Mouse (Mus musculus): ENCODE measurements around the gene Myt1l.

Gene Myt1l

DNA sequence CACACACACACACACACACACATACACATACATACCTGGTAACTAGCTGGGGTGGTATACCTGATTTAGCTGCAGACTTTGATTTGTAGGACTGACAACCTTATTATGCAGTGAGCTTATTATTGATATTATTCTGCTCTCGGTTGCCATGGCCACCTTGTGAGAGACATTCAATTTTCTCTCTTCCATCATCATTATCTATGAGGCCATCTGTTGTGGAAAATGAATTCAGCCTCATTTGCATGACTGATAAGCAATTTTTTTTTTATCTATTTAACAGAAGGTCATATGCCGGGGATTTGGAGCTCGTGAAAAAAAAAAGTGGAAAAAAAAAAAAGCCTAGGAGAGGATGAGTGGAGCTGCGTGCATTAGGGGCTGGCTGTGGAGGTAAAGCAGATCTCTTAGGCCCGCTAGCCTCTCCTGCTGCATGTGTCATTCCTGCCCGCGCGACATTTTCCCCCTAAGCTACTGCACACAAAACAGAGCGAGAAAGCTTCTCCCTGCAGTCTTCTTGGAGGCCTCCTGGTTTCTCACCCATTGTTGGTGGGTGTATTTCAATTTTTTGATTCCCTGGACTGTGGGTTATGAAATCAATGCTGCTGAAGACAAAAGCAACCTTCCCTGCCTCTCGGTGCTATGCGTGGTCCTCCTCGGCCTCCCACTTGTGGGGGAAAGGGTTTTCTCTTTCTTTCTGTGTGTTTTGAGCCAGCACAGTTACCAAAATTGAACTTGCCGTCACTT is at the start of gene Myt1l:
TSS of gene Myt1l (plus strand) at position 354 of the 741 bp plus-strand sequence.
- DNase-seq (ENCODE audit: low read depth in 2 of 2, low spot score in 2 of 2), result no peak

DNA sequence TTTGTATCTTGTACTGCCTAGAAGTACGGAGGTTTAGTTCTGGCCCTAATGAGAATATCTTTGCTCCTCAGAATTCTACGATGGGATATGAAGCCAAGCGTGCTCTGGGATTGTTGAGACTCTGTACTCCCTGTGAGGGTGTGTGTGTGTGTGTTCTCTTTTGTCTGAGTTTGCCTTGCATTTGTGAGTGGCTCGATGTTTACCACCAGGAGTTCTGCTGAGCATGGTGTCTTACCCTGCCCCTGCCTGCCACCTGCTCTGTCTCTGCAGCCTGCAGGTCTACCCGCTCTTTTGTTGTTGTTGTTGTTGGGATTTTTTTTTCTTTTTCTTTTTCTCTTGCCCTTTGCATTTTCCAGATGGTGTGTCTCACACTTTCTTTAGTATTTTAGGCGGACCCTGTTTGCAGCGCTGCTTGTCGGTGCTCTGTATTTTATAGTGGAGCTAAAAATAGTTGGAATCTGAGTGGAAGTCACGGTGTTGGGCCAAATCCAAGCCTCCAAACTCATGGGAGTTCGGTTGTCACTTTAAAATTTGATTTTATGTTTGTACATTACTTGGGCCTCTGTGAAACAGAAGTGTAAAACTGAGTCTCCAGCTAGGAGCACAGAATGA is 41.7 kb upstream of the Myt1l start:
- no peak for DNase-seq (ENCODE audit: low read depth in 2 of 2, low spot score in 2 of 2)

DNA sequence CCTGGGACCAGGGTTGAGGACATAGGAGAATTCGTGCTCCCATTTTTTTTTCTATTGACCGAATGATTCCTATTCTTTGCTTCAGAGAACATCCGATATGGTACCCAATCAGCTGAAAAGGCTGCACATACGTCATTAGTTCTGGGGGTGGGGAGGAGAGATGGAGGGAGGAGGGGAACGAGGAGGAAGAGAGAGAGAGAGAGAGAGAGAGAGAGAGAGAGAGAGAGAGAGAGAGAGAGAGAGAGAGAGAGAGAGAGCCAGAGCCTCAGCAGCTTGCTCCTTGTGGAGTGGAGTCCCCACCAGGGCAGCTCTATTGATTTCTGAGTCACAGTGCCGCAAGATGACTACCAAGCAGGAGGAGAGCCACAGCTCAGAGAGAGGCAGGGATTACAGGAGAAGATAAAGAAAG is 1.9 kb upstream of the Myt1l start:
- no peak for DNase-seq (ENCODE audit: low read depth in 2 of 2, low spot score in 2 of 2)

DNA sequence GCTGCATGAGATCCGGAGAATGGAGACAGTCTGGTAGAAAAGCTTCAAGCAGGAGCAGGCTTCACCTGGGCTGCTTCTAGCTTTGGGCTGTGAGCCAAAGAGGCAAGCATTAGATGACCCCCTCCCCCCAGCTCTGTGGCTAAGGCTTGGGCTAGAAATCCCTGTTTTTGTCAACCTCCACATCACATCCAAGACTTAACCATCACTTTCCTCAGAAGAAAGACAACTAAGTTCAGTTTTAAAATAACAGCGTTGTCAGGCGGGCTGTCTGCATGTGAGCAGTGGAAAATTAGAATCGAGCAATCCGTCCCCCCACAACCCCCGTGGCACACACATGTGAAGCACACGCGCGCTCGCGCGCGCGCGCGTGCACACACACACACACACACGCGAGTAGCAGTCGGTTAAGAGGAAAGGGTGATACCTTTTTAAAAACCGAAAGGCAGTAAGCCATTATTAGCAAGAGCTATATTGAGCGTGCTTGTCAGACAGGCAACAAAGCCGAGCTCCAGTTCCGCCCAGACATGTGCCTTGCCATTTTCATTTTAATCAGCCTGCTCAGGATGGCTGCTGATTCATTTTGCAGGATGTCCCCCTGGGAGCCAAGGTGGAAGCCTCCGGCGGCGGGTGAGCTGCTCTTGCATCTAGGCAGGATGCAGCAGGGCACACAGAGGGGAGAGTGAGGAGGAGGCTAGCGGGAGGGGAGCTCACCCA is 979 bp upstream of the Myt1l start:
- DNase-seq (ENCODE audit: low read depth in 2 of 2, low spot score in 2 of 2), result no peak

DNA sequence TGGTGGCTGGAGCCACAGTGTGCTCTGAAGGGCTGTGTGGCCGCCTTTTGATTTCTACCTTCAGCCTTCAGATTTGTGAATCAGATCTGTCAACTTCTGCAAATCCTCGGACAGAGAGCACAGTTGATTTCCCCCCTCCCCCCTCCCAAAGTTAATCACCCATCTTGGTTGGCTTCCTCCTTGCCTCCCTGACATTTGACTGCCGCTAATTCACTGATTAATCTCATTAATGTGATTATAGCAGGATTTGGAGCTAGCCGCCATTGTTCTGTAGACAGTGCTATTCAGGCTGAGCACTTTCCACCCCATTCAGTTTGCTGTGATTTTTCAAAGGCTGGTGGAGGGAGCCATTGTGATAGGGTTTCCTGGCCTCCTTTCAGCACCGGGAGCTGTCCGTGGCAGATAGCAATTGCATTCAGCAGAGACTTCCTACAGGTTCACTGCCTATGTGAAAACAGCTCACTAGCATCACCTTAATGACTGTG is 2.1 kb downstream of the Myt1l start:
- no peak for DNase-seq (ENCODE audit: low read depth in 2 of 2, low spot score in 2 of 2)

DNA sequence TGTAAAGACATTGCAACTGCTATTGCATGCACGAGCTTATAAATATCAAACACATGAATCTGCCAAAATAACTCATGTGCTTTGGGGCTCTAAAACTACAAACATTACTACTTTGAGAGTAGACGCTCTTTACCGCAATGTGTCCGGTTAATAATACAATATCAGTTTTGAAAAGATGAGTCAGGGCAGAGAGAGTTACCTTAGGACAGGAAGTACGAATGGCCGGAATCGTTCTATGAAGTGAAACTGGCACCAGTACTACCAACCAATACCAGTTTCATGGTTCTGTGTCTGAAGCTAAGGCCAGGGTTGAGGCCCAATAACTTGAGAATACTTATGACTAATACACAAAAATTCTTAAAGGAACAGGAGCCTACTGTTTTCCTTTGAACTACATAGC is 2.6 kb downstream of the Myt1l start:
- DNase-seq (ENCODE audit: low read depth in 2 of 2, low spot score in 2 of 2), result no peak

DNA sequence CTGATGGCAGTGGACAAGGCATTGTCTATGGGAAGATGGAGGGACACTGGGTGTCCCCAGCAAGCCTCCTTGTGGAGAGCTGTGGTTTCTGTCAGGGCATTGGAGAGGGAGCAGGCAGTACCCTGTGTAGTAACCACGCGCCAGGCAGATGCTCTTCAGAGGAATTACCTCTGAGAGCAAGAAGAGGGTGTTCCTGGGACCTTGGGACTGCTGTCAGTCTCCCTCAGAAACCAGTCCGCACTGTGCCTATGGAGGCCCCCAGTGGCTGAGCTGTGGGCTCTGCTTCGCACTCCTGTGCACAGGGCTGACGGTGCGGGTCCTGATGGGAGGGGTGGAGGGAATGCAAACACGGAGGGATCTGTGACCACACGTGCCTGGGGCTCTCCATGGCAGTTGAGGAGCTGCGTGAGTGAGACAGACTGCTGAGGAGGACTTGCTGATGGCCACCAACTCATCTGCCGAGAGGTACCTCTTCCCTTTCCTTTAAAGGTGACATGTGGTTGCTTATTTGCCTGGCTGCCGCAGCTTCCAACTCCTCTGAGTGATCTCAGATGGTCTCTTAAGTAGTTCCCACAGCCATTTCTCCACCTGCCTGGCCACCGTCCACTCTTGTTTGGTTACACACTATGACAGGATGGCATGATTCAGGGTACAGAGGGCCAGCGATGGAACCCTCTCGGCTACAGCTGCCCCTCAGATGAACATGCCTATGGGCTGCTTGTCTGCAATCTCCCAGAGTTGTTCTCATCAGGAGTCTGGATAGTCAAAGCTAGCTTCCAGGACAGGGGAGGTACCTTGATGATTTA is 5.1 kb downstream of the Myt1l start:
- no peak for DNase-seq (ENCODE audit: low read depth in 2 of 2, low spot score in 2 of 2)

DNA sequence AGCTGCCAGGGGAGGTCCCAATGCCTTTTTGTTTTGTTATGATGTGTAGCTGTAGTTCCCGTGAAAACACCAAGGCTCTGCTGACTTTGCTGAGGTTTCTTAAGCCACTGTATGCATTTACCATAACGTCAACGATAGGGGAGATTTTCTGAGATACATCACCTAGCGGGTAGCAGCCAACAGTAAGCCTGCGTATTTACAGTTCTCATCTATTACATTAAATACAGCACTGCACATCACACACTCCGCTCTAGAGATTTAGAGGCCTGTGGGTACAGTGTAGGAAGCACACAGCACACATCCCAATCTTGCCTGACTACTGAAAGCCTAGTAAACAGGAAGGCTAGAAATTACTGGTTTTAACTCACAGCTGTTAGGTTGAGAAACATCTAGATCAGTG is 6.1 kb downstream of the Myt1l start:
- no peak for DNase-seq (ENCODE audit: low read depth in 2 of 2, low spot score in 2 of 2)

DNA sequence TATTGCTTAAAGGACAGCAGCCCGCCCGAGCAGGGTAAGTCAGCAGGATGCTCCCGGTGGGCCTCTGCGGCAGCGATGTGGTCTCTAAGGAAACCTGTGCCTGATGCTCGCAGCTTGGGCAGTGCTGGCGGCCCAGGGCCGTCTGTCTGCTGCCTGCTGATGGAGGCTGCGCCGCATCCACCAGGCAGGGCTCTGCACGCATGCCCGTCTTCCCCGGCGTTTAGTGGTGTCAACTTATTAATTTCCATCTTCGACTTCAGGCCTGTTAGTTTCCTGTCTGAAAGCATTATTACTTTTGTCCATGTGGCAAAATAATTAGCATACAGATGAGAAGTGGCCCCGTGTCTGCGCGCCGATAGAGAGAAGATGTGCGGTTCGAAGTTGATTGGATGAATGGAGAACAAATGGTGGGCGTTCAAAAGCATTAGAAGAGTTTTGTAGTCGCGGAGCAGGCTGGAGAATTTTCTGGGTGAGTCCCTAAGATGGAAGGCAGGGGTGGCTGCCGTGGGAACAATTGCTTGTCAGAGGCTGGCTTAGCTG is 6.6 kb downstream of the Myt1l start:
- DNase-seq (ENCODE audit: low read depth in 2 of 2, low spot score in 2 of 2), result no peak

DNA sequence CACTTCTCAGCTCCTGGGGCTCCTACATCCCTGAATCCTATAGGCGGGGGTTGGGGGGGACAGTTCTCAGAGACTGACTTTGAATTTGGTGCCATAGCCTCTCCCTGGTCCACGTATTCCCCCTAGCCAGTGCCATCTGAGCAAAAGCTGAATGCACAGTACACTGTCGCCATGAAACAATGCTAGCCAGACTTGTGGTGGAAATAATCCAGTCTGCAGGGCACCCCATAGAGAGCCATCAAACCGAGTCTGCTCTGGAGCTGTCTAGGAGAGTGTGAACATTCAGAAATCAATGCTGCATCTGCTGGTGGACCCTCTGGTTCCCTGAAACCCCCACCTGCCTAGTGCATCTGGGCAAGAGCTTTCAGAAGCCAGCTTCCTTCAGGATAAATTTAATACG is 9.7 kb downstream of the Myt1l start:
- no peak for DNase-seq (ENCODE audit: low read depth in 2 of 2, low spot score in 2 of 2)

DNA sequence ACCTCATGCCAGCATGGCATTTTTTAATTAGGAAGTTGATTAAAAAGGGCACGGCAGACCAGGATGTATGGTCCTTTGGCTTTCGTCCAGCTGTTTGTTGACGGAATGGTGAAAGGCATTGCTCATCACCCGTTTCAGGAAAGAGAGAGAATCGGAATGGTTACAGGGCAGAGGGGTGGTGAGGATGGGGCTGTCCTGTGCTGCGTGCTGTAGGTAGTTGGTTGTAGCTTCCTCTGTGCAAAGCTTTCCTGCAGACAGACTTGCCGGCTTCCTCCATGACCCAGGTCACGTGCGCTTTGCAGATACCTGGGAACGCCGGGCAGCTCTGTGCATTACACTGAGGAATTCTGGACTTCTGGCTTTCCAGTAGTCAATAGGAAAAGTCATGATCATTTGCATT is 10.3 kb downstream of the Myt1l start:
- no peak for DNase-seq (ENCODE audit: low read depth in 2 of 2, low spot score in 2 of 2)

DNA sequence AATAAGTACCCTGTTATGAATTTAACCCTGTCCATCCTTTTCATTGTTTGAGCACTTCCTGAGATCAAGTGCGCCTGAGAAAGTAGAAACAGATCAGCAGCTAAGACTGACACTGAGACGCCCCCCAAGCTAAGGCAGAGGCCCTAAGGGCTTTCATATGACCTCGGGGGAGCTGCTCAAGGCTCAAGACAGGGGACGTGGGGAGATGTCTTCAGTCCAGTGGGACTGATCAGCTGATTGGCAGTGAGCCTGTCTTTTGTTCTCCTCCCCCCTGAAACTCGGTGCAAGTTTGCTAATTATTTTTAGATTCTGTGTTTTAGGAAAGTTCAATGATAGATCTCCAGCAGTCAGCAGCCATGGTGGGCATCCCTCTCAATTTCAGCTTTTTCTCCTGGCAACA is 10.9 kb downstream of the Myt1l start:
- no peak for DNase-seq (ENCODE audit: low read depth in 2 of 2, low spot score in 2 of 2)

DNA sequence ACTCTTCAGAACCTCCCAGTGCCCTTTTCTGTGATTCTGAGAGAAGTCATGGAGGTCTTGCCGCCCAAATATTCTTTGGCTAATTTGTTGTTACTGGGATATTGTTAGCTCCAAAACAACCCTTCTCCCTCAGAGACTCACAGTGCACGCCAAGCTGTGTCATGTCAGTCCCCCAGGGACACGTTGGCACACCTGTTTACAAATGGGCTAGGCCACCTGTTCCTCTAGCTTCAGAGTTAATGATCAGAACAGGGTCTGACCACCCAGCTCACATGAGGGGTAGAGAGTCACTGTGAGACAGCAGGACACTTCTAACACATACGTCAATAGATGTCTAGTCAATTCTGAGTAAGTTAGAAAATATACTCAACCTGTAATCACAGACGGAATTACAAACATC is 12.6 kb downstream of the Myt1l start:
- DNase-seq (ENCODE audit: low read depth in 2 of 2, low spot score in 2 of 2), result no peak

DNA sequence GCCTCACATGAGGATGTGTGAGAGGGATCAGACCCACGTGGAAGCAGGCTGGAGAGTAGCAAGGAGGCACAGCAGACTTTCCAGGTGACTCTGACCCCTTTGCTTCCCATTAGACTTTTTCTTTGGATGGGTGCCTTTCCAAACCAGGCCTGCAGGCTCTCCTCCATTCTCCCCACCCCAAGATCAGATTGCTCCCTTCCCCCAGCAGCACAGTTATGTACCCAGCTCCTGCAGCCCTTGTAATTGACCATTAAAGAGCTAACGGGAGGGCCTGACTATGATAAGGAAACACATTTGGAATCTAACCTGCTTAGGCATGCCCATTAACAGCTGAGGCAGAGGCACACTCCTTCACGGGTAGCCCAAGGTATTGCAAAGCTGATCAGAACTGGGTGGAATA is 17.9 kb downstream of the Myt1l start:
- no peak for DNase-seq (ENCODE audit: low read depth in 2 of 2, low spot score in 2 of 2)

DNA sequence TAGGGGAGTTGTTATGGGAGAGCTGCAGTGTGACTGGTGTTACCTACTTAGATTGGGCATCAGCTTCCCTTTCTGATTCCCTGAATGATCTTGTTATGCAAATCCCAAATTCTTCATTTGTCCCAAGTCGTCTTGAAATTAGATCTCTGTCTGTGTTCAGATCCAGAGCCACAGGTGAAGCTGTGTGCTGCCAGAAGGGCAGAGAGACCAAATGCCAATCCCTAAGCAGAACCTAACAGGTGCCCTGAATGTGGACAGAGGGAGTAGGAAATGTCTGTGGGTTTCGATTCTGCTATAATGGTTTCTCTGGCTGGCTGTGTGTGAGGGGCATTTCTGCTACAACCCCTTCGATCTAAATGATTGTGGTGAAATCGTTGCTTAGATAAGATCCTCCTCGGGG is 18.9 kb downstream of the Myt1l start:
- no peak for DNase-seq (ENCODE audit: low read depth in 2 of 2, low spot score in 2 of 2)

DNA sequence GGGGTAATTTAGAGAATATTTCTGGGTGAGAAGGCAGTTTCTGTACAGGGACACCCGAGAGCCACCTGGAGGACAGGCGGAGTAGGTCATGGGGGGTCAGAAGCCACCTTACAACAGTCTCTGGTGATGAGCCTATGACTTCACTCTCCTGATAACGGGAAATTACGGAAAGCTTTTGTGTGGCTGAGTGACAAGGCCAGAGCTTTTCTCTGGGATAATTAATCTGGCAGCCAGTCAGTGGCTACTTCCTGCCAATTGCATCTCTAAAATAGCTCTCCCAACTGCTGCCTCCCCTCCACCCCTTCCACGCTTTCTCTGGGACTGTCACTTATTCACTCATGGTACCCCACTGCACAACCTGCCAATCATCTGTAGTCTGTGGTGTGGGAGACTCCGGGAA is 19.6 kb downstream of the Myt1l start:
- DNase-seq (ENCODE audit: low read depth in 2 of 2, low spot score in 2 of 2), result no peak

DNA sequence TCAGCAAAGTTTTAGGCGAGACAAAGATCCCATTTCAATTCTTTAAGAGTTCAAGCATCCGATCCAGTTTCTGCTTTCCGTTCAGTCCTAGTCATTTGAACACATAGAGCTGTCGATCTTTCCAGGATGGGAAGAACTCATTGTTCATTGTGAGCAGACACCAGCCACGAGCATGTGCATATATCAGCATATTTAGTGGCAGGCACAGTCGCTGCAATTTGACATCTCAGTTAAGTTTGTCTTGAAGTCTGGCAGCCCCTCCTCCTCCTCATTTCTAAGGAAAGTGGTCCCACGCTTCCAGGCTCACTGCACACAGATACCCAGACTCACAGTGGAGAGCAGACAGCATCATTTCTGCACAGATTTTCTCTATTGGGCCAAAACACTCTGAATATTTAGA is 25.0 kb downstream of the Myt1l start:
- no peak for DNase-seq (ENCODE audit: low read depth in 2 of 2, low spot score in 2 of 2)

DNA sequence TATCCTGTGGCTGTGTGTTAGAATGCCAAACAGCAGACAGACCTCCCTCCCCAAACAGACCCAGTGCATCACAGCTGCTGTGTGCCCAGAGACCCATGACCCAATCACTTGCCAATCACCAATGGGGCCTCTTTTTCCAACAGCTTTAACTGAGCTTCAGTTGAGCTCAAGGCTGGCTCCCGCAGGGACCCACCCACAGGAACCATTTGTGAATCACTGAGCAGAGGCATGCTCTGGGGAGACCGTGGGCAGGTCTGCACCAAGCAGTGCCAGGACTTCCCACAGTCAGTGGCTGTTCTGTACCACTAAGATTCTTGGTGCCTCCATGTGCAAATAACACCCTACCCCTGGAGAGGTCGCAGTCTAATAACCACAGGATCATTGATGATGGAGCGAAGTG is 27.5 kb downstream of the Myt1l start:
- no peak for DNase-seq (ENCODE audit: low read depth in 2 of 2, low spot score in 2 of 2)

DNA sequence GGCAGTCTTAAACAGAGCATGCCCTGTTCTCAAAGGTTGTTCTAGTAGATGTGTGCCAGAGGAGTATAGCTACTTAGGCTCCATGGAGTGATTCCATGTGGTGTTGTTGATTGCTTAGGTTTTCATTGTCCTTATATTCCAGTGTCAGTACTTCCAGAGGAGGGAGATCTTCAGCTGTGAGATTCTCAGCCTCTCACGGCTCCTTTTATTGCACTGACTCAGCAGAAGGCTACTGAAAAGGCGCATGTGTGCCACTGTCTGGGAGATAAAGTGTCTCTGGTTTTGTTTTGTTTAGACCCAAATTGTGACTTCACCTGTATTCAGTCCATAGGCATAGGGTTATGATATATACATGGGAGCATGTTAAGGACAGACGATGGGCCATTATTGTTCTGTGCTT is 28.2 kb downstream of the Myt1l start:
- DNase-seq (ENCODE audit: low read depth in 2 of 2, low spot score in 2 of 2), result no peak

DNA sequence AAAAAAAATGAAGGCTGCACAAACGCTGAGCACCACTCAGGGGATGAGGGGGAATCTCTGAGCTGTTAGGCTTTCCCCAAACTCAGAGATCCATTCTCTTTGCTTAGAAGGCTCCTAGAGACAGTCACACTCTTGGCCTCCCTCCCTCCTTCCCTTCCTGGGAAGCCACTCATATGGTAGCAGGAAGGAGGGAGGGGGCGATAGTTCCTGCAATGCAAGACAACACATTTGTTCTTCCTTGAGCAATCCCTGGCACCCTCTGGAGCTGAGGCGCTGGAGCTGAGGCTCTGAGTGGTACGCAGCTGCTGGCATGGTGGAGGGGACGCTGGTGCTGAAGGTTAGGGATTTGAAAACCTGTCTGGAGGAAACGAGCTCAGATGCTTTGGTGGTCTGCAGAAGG is 28.7 kb downstream of the Myt1l start:
- no peak for DNase-seq (ENCODE audit: low read depth in 2 of 2, low spot score in 2 of 2)

DNA sequence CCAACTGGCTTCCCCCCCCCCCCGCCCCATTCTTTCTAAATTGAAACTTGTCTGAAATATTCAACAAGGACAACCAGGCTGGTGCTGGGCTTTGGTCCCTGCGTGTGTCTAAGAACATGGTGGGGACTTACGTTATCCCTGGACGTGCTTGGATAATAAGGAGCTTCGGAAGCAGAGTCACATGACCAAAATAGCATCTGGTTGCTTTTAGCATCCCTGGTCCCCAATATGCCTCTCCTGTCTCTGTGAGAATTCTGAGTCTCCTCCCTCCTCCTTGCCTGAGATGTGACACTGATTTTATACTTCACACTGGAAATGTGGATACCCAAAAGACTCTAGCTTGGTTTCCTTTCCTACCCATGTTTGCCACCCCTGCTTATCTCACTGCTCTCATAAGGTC is 31.6 kb downstream of the Myt1l start:
- DNase-seq (ENCODE audit: low read depth in 2 of 2, low spot score in 2 of 2), result no peak
